Mouse (Mus musculus): ENCODE data around the gene Hist1h2ak.

GRCm38 (mm10) chr13:21753051-21753523 lies 540 bp downstream of the Hist1h2ak start:
- TF ChIP-seq GATA1 (IDR thresholded peaks at IDR 0.05; ENCODE audit: borderline replicate concordance, low read length) (no peak), FLI1 (IDR thresholded peaks at IDR 0.05; ENCODE audit: low read length) (no peak)
